Mouse (Mus musculus) ES-Bruce4 (cell line): Measurements from ENCODE around the gene Saa1. TPM values are rescaled to one million over a fixed set of nuclear protein-coding genes. Genes with fewer than 3 reads are reported as not detected.
A peak's percentile ranks its signal among the peaks of the same experiment; 100 is the strongest.

Experiments used
- H3K27ac ChIP-seq: 2 replicates; pipeline ENCODE4 v1.5.1; 2012; ENCODE audit warnings: low read length, inconsistent platforms; ENCODE audit not compliant: insufficient read depth
- H3K27me3 ChIP-seq: 2 replicates; pipeline ENCODE4 v1.6.1; 2012; ENCODE audit warnings: mild to moderate bottlenecking, low read length, inconsistent platforms; ENCODE audit not compliant: control insufficient read depth, poor library complexity, insufficient read depth, severe bottlenecking
- H3K36me3 ChIP-seq: 2 replicates; pipeline ENCODE4 v1.6.1; 2012; ENCODE audit warnings: inconsistent platforms, mild to moderate bottlenecking, low read length, moderate library complexity; ENCODE audit not compliant: control insufficient read depth, poor library complexity, insufficient read depth, severe bottlenecking
- H3K4me1 ChIP-seq: one replicate; pipeline ENCODE4 v1.8.1; 2011; ENCODE audit warnings: low read length; ENCODE audit not compliant: control insufficient read depth, insufficient read depth
- H3K4me3 ChIP-seq: 2 replicates; pipeline ENCODE4 v1.5.1; 2011; ENCODE audit warnings: low read depth, mild to moderate bottlenecking, low read length
- H3K9ac ChIP-seq: 2 replicates; pipeline ENCODE4 v1.6.1; 2012; ENCODE audit warnings: low read depth, mild to moderate bottlenecking, inconsistent platforms; ENCODE audit not compliant: poor library complexity, severe bottlenecking
- H3K9me3 ChIP-seq: replicated peaks from 2 replicates; pipeline ENCODE4 v1.6.1; 2012; ENCODE audit warnings: mild to moderate bottlenecking, low read length, inconsistent platforms; ENCODE audit not compliant: control insufficient read depth, poor library complexity, insufficient read depth, severe bottlenecking
- CTCF ChIP-seq: IDR thresholded peaks from one replicate; pipeline ENCODE4 v1.8.1; 2011; ENCODE audit warnings: low read depth, low read length
- EP300 ChIP-seq: IDR thresholded peaks from 2 replicates; pipeline ENCODE4 v1.6.1; 2011; ENCODE audit warnings: low read depth, low read length; ENCODE audit not compliant: insufficient read depth
- POLR2A ChIP-seq: IDR thresholded peaks from one replicate; pipeline ENCODE4 v1.8.1; 2011; ENCODE audit warnings: low read length; ENCODE audit not compliant: insufficient read depth
- polyA plus RNA-seq: library from polyadenylated mRNA; stranded (reverse); fragments of >200 nt; gene quantifications from 2 replicates; pipeline ENCODE4 v1.2.4, GENCODE M21; 2011; ENCODE audit warnings: low read depth; ENCODE audit not compliant: missing spikeins, insufficient read depth, insufficient read length

Saa1 gene
- polyA plus RNA-seq, 1 experiment, result not detected

DNA sequence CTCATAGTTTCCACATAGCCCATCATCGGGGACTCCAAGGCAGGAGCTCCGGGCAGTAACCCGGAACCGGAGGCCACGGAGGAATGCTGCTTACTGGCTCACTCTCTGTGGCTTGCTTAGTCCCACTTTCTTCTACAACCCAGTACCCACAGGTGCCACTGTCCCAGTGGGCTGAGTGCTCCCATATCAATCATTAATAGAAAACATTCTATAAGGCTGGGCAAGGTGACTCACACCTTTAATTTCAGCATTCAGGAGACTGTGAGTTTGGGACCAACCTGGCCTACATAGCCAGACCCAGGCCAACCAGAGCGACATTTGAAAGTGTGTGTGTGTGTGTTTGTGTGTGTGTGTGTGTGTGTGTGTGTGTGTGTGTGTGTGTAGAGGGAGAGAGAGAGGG, 19.4 kb downstream of the Saa1 start:
- Histone ChIP-seq H3K27me3 (no peaks in the 10 kb centered on the region), H3K27ac (peak overlapping the region; percentile 5; the same call in 1 of the 2 replicates), H3K4me1 (no peaks in the 10 kb centered on the region), H3K36me3 (no peaks in the 10 kb centered on the region), H3K9ac (no peak overlapping the region), H3K9me3 (no peaks in the 10 kb centered on the region), H3K4me3 (no peak overlapping the region)
- TF ChIP-seq EP300, result no peak
- no peak for TF ChIP-seq POLR2A
- no peak for TF ChIP-seq CTCF

DNA sequence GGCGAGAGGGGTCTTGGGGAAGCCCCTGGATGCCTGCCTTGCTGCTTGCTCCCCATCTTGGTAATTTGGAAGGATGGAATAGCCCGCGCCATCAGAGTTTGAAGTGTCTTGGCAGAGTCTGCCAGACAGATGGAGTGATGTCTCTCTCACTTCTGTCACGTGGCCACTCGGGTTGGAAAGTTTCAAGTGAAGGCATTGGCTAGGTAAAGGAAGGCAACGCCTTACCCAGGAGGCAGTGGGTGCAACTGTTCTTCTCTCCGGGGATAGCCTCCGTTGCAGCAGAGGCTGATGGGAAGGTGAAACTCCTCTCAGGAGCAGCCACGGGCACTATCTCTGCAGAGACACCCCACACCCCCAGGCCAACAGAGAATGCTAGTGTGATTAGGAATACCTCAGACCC, 22.3 kb downstream of the Saa1 start:
- TF ChIP-seq EP300 (0 out of 2 replicates have a peak, but pooled peaks have one; percentile 20), CTCF (no peak), POLR2A (no peak)
- H3K9me3 ChIP-seq, result no peaks in the 10 kb centered on the region

DNA sequence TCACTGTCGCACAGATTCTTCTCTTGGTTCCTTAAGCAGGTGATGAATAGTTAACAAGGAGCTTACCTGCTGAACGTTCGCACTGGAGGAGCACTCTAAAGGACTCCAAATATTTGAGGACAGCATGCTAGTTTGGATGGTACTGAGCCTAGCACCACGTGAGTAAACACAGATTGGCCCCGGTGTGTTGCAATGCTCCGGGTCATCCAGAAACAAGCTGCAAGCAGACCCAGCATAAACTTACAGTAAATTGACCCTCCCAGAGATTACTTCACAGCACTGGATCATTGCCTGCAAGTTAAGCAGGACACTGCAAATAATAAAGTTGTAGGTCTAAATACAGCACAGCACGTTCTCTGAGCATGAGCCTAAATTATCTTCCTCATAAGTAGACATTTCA, 23.3 kb downstream of the Saa1 start:
- TF ChIP-seq CTCF (no peak), EP300 (no peak), POLR2A (no peak)
- Histone ChIP-seq H3K4me1 (no peaks in the 10 kb centered on the region), H3K27ac (no peak overlapping the region), H3K4me3 (no peak overlapping the region), H3K9me3 (no peaks in the 10 kb centered on the region), H3K9ac (no peak overlapping the region), H3K36me3 (no peaks in the 10 kb centered on the region), H3K27me3 (no peaks in the 10 kb centered on the region)

More for the DNA sequence above, 22.3 kb downstream of the Saa1 start:
- no peak overlapping the region for H3K9ac ChIP-seq
- no peak overlapping the region for H3K27ac ChIP-seq
- H3K36me3 ChIP-seq, result no peaks in the 10 kb centered on the region
- H3K4me1 ChIP-seq, result no peaks in the 10 kb centered on the region
- H3K27me3 ChIP-seq, result no peaks in the 10 kb centered on the region
- no peak overlapping the region for H3K4me3 ChIP-seq

DNA sequence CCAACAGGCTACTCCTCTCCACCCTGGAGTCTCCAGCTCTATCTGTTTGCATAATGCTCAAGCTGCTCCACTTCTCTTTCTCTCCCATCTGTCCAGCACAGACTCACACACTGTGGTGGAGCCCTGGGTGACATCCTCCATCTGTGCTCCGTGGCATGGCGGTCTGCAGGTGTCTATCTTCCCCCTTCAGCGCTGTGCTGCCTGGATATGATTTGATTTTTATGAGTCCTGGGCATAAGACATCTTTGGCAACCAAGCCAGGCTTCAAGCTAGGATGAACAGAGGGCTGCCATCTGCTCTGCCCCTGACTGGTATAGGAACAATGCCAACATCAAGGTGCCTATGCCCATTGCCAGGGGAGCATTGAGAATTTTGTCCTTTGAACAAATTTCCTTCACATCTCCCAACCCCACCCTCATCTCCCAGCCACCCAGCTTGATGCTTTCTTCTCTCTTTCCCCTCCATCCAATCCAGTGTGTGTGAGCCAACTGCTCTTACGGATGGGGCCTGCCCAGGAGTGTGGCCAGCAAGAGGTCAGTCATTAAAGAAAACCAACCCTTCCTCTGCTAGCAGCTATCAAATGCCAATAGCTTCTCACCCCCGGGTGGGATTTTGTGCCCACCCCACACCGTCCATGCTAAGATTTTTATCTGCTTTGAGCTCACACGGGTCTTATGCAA, 24.0 kb downstream of the Saa1 start:
- no peak overlapping the region for H3K4me3 ChIP-seq
- H3K36me3 ChIP-seq, result no peaks in the 10 kb centered on the region
- H3K27me3 ChIP-seq, result no peaks in the 10 kb centered on the region
- no peaks in the 10 kb centered on the region for H3K9me3 ChIP-seq
- TF ChIP-seq EP300, result no peak
- no peak for TF ChIP-seq POLR2A
- no peak for TF ChIP-seq CTCF
- no peaks in the 10 kb centered on the region for H3K4me1 ChIP-seq
- H3K27ac ChIP-seq, result no peak overlapping the region
- H3K9ac ChIP-seq, result no peak overlapping the region

DNA sequence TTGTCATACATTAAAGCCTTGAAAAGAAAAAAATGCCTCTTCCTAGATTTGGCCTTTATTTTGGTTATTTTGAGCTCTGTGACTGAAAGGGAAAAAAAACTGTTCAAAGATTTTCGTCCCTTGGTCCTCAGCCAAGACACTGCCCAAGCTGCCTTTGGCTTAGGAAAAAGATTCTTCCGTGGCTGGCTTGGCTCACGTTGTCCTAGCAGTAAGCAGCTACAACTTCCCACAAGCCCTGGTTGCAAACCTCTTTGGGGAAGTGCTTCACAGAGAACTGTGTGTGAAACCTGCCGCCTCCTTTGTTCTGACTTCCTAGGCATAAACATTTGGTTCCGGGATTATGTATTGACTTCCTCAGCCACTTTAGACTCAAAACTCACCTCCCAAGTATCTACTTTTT, 25.9 kb downstream of the Saa1 start:
- Histone ChIP-seq H3K27me3 (no peaks in the 10 kb centered on the region), H3K9me3 (no peaks in the 10 kb centered on the region), H3K36me3 (no peaks in the 10 kb centered on the region), H3K4me3 (no peak overlapping the region), H3K4me1 (no peaks in the 10 kb centered on the region), H3K9ac (no peak overlapping the region), H3K27ac (no peak overlapping the region)
- TF ChIP-seq CTCF (no peak), POLR2A (no peak), EP300 (no peak)

DNA sequence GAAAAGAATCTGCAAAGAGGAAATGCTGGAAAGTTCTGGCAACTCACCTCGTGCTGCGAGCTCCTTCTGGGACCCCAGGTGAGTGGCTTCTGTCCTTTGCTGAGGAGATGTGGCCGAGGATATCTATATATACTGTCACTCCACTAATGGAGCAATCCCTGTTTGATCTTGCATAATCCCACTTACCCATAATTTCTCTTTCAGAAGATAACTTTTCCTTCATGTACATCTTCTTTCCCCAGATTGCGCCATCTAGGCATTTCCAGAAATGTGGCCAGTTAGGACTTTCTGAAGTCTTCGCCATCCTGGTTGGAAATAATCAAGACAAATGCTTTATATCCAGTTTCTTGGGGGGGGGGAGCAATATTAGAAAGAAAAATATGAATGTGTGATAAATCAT, 27.2 kb downstream of the Saa1 start, which contains the start of gene Saa3:
Gene Saa3, minus strand, starts transcription at position 101 of the 400 bp plus-strand sequence.
- Histone ChIP-seq H3K36me3 (no peaks in the 10 kb centered on the region), H3K4me3 (no peak within 1 kb of the TSS), H3K9me3 (no peaks in the 10 kb centered on the region), H3K4me1 (no peaks in the 10 kb centered on the region), H3K27ac (no peak within 1 kb of the TSS), H3K27me3 (no peaks in the 10 kb centered on the region), H3K9ac (no peak within 1 kb of the TSS)
- TF ChIP-seq CTCF, result no peak
- TF ChIP-seq EP300, result no peak
- no peak for TF ChIP-seq POLR2A
